Mouse (Mus musculus) CH12.LX (cell line): ENCODE data around the gene Ift172. TPM values are rescaled to one million over a fixed set of nuclear protein-coding genes. Genes with fewer than 3 reads are reported as not detected.

Experiments
- DNase-seq: peaks from one replicate; pipeline ENCODE4 v3.0.0-alpha.2; 2013; ENCODE audit errors: extremely low read depth
- H3K27ac ChIP-seq: 2 replicates; pipeline ENCODE4 v1.5.1; 2012; ENCODE audit warnings: low read depth, mild to moderate bottlenecking, control low read depth, moderate library complexity; ENCODE audit not compliant: insufficient read depth
- H3K27me3 ChIP-seq: replicated peaks from 2 replicates; pipeline ENCODE3; 2012; ENCODE audit warnings: inconsistent platforms
- H3K36me3 ChIP-seq, 2 experiments: replicated peaks in 1 of 2; 2 replicates each; pipeline versions ENCODE3 to v1.6.1; 2012; ENCODE audit warnings: inconsistent platforms in 1 of 2, low read length in 1 of 2, mild to moderate bottlenecking in 1 of 2, mixed read lengths in 1 of 2, moderate library complexity in 1 of 2; ENCODE audit not compliant: control insufficient read depth in 1 of 2, insufficient read depth in 1 of 2
- H3K4me1 ChIP-seq, 2 experiments: 2 replicates each; pipeline ENCODE4 v1.6.1; 2012; ENCODE audit warnings: inconsistent platforms in 1 of 2, moderate library complexity in 1 of 2; ENCODE audit not compliant: insufficient read depth in 2 of 2, control insufficient read depth in 1 of 2
- H3K4me2 ChIP-seq: 2 replicates; pipeline ENCODE4 v1.6.1; 2012; ENCODE audit warnings: low read depth, mild to moderate bottlenecking, control low read depth; ENCODE audit not compliant: poor library complexity, insufficient read depth, severe bottlenecking
- H3K4me3 ChIP-seq, 3 experiments: fragments of 150-350 bp in 1 of 3; sonication (generic) in 1 of 3; replicated peaks in 1 of 3; 2 replicates each; pipeline versions ENCODE3 to v1.5.1; 2011 to 2012; ENCODE audit warnings: low read depth in 2 of 3, low read length in 2 of 3, mild to moderate bottlenecking in 2 of 3, moderate library complexity in 2 of 3, control low read depth in 1 of 3, improper control_type of control experiment in 1 of 3, inconsistent platforms in 1 of 3, mixed read lengths in 1 of 3; ENCODE audit not compliant: poor library complexity in 1 of 3
- H3K79me2 ChIP-seq: replicated peaks from 2 replicates; pipeline ENCODE4 v1.6.1; 2012; ENCODE audit warnings: mild to moderate bottlenecking, moderate library complexity; ENCODE audit not compliant: control insufficient read depth, poor library complexity, insufficient read depth, severe bottlenecking; ENCODE audit errors: extremely low read depth
- H3K9ac ChIP-seq: 2 replicates; pipeline ENCODE4 v1.6.1; 2012; ENCODE audit warnings: low read depth, mild to moderate bottlenecking, control low read depth, moderate library complexity; ENCODE audit not compliant: insufficient read depth
- H3K9me3 ChIP-seq: replicated peaks from 2 replicates; pipeline ENCODE3; 2012; ENCODE audit warnings: low read length, inconsistent platforms, mixed read lengths
- BHLHE40 ChIP-seq: IDR thresholded peaks from 2 replicates; pipeline ENCODE4 v1.6.1; 2011; ENCODE audit warnings: mild to moderate bottlenecking, low read depth, low read length, improper control_type of control experiment
- CHD2 ChIP-seq: IDR thresholded peaks from 2 replicates; pipeline ENCODE4 v1.6.1; 2011; ENCODE audit warnings: low read length, improper control_type of control experiment
- CTCF ChIP-seq, 2 experiments: IDR thresholded peaks in 1 of 2; conservative IDR thresholded peaks in 1 of 2; 2 replicates each; pipeline ENCODE4 v1.5.1; 2011 to 2012; ENCODE audit warnings: low read depth in 2 of 2, low read length in 2 of 2, improper control_type of control experiment in 1 of 2, inconsistent platforms in 1 of 2, mild to moderate bottlenecking in 1 of 2, moderate library complexity in 1 of 2
- E2F4 ChIP-seq: IDR thresholded peaks from 2 replicates; pipeline ENCODE4 v1.6.1; 2011; ENCODE audit warnings: low read depth, low read length, improper control_type of control experiment; ENCODE audit not compliant: insufficient replicate concordance
- ELF1 ChIP-seq: IDR thresholded peaks from 2 replicates; pipeline ENCODE4 v1.6.1; 2014; ENCODE audit warnings: low read depth, mild to moderate bottlenecking, inconsistent platforms, low read length, improper control_type of control experiment
- EP300 ChIP-seq: IDR thresholded peaks from 2 replicates; pipeline ENCODE4 v1.6.1; 2011; ENCODE audit warnings: low read length, improper control_type of control experiment
- ETS1 ChIP-seq: conservative IDR thresholded peaks from 2 replicates; pipeline ENCODE4 v1.6.1; 2012; ENCODE audit warnings: low read depth, mild to moderate bottlenecking, inconsistent platforms, low read length, improper control_type of control experiment, moderate library complexity
- IRF4 ChIP-seq: IDR thresholded peaks from 2 replicates; pipeline ENCODE4 v1.6.1; 2014; ENCODE audit warnings: low read depth, mild to moderate bottlenecking, inconsistent platforms, low read length, improper control_type of control experiment
- JUN ChIP-seq: IDR thresholded peaks from 2 replicates; pipeline ENCODE4 v1.6.1; 2011; ENCODE audit warnings: low read depth, mild to moderate bottlenecking, low read length, improper control_type of control experiment, moderate library complexity; ENCODE audit not compliant: insufficient read depth
- JUND ChIP-seq: conservative IDR thresholded peaks from 2 replicates; pipeline ENCODE4 v1.6.1; 2011; ENCODE audit warnings: low read depth, low read length, improper control_type of control experiment
- MAX ChIP-seq: IDR thresholded peaks from 2 replicates; pipeline ENCODE4 v1.6.1; 2011; ENCODE audit warnings: low read length, improper control_type of control experiment
- MAZ ChIP-seq: IDR thresholded peaks from 2 replicates; pipeline ENCODE4 v1.6.1; 2012; ENCODE audit warnings: low read depth, mild to moderate bottlenecking, inconsistent platforms, low read length, improper control_type of control experiment, moderate library complexity
- MYC ChIP-seq: IDR thresholded peaks from 2 replicates; pipeline ENCODE4 v1.6.1; 2011; ENCODE audit warnings: low read depth, mild to moderate bottlenecking, improper control_type of control experiment, low read length
- NELFE ChIP-seq: IDR thresholded peaks from 2 replicates; pipeline ENCODE4 v1.6.1; 2011; ENCODE audit warnings: low read depth, low read length, improper control_type of control experiment
- POLR2AphosphoS2 ChIP-seq: IDR thresholded peaks from 2 replicates; pipeline ENCODE4 v1.6.1; 2011; ENCODE audit warnings: low read depth, low read length, improper control_type of control experiment
- RAD21 ChIP-seq: IDR thresholded peaks from 2 replicates; pipeline ENCODE4 v1.6.1; 2011; ENCODE audit warnings: low read depth, mild to moderate bottlenecking, low read length, improper control_type of control experiment, moderate library complexity
- SIN3A ChIP-seq: IDR thresholded peaks from 2 replicates; pipeline ENCODE4 v1.6.1; 2012; ENCODE audit warnings: low read length, improper control_type of control experiment, inconsistent platforms
- TCF12 ChIP-seq: IDR thresholded peaks from 2 replicates; pipeline ENCODE4 v1.6.1; 2014; ENCODE audit warnings: low read depth, mild to moderate bottlenecking, inconsistent platforms, low read length, improper control_type of control experiment
- USF1 ChIP-seq: IDR thresholded peaks from 2 replicates; pipeline ENCODE4 v1.6.1; 2014; ENCODE audit warnings: low read depth, mild to moderate bottlenecking, inconsistent platforms, low read length, improper control_type of control experiment
- USF2 ChIP-seq: conservative IDR thresholded peaks from 2 replicates; pipeline ENCODE4 v1.6.1; 2011; ENCODE audit warnings: low read depth, low read length, improper control_type of control experiment
- ZC3H11A ChIP-seq: IDR thresholded peaks from 2 replicates; pipeline ENCODE4 v1.6.1; 2012; ENCODE audit warnings: low read depth, mild to moderate bottlenecking, inconsistent platforms, low read length, improper control_type of control experiment
- ZKSCAN1 ChIP-seq: IDR thresholded peaks from 2 replicates; pipeline ENCODE4 v1.6.1; 2012; ENCODE audit warnings: low read depth, inconsistent platforms, low read length, improper control_type of control experiment, borderline replicate concordance
- ZMIZ1 ChIP-seq: IDR thresholded peaks from 2 replicates; pipeline ENCODE4 v1.6.1; 2012; ENCODE audit warnings: low read depth, mild to moderate bottlenecking, inconsistent platforms, low read length, improper control_type of control experiment
- ZNF384 ChIP-seq: IDR thresholded peaks from 2 replicates; pipeline ENCODE4 v1.6.1; 2012; ENCODE audit warnings: low read depth, low read length, improper control_type of control experiment, inconsistent platforms
- dilution Hi-C: fragments of 300-500 bp; cut with MboI; formaldehyde crosslinking; loops from 2 replicates; pipeline ENCODE4 v1.14.3; 2020; ENCODE audit warnings: low sequenced_read_pairs; ENCODE audit not compliant: extremely low pct_unique_long_range_greater_than_20kb, extremely low pct_ligation_motif_present
- in situ Hi-C: fragments of 300-500 bp; cut with MboI; formaldehyde crosslinking; loops from 3 replicates; pipeline ENCODE4 v1.14.3; 2019; ENCODE audit warnings: low sequenced_read_pairs, low pct_ligation_motif_present, low pct_unique_long_range_greater_than_20kb, mixed read lengths
- polyA plus RNA-seq: library from polyadenylated mRNA; unstranded; fragments of >175 nt; gene quantifications from 2 replicates; pipeline ENCODE4 v1.2.1, GENCODE M21; 2012; ENCODE audit warnings: low read depth; ENCODE audit not compliant: insufficient read length
- total RNA-seq, 2 experiments: library from RNA; depleted of rRNA; stranded (reverse); fragments of 300-350 nt in 1 of 2; fragments of >200 nt in 1 of 2; gene quantifications; 2 replicates each; pipeline ENCODE4 v1.2.3; 2012 to 2014

Gene Ift172
- total and polyA plus RNA-seq, 3 experiments = 6.1 to 21.5 (median 8.5) TPM

DNA sequence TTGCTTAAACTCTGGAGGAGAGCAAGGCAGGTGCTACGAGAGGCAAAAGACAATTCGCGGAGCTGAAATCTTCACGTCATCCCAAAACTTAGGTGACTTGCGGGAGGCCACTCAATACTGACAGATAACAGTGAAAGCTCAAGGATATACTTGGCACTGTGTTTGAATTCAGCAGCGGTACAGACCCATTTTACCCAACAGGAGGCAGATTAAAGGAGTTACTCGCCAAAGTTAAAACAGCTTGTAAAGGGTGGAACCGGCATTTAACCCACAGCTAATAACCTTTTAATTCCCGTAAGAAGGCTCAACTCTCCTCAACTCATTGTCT lies 409 bp upstream of the Ift172 start:
- peak overlapping the region; percentile 23; the same call in 1 of the 2 replicates for H3K4me2 ChIP-seq
- H3K27me3 ChIP-seq = peaks cover 43% of the 10 kb centered on the region
- H3K4me1 ChIP-seq = peaks cover 9 to 33% of the 10 kb centered on the region in 2 experiments; a peak in 3 of 4 replicates
- dilution Hi-C loops (no loop called here), in situ Hi-C loops (no loop called here)
- H3K79me2 ChIP-seq = no peaks in the 10 kb centered on the region
- TF ChIP-seq POLR2AphosphoS2 = no peak
- TF ChIP-seq NELFE = peak; percentile 86
- TF ChIP-seq ZMIZ1 = 0 out of 2 replicates have a peak, but pooled peaks have one; percentile 43
- no peak for TF ChIP-seq IRF4
- TF ChIP-seq JUN = no peak
- TF ChIP-seq CTCF (conservative IDR thresholded peaks at IDR 0.05 in 1 of 2, IDR thresholded peaks at IDR 0.05 in 1 of 2; ENCODE audit: low read depth in 2 of 2, low read length in 2 of 2) = no peak
- H3K9me3 ChIP-seq = no peaks in the 10 kb centered on the region
- H3K36me3 ChIP-seq = peaks cover 3 to 5% of the 10 kb centered on the region in 2 experiments
- H3K4me3 ChIP-seq = peak overlapping the region; percentile 55 to 93 (median 62)
- no peak overlapping the region for H3K27ac ChIP-seq
- H3K9ac ChIP-seq = peak overlapping the region; percentile 34
- DNase-seq = no peak

GRCm38 (mm10) chr5:31289626-31290230 lies 1.2 kb downstream of the Ift172 start:
- Histone ChIP-seq H3K79me2 (no peaks in the 10 kb centered on the region), H3K9me3 (no peaks in the 10 kb centered on the region), H3K27me3 (peaks cover 28% of the 10 kb centered on the region), H3K4me2 (peak overlapping the region; percentile 82), H3K4me3 (peak overlapping the region; percentile 43 to 64 (median 62)), H3K9ac (peak overlapping the region; percentile 89), H3K4me1 (peaks cover 9 to 33% of the 10 kb centered on the region in 2 experiments; a peak in 3 of 4 replicates), H3K36me3 (peaks cover 14 to 20% of the 10 kb centered on the region in 2 experiments), H3K27ac (peak overlapping the region; percentile 98)
- dilution Hi-C loops (no loop called here), in situ Hi-C loops (no loop called here)
- peak; percentile 9 for DNase-seq
- peak; percentile 43 for TF ChIP-seq ETS1
- TF ChIP-seq BHLHE40 = no peak
- no peak for TF ChIP-seq MYC
- TF ChIP-seq TCF12 = 0 out of 2 replicates have a peak, but pooled peaks have one; percentile 19
- TF ChIP-seq E2F4 = no peak
- TF ChIP-seq USF2 = no peak
- TF ChIP-seq SIN3A = no peak
- TF ChIP-seq JUND = peak; percentile 78
- no peak for TF ChIP-seq ZMIZ1
- TF ChIP-seq ELF1 = no peak
- TF ChIP-seq CTCF (conservative IDR thresholded peaks at IDR 0.05 in 1 of 2, IDR thresholded peaks at IDR 0.05 in 1 of 2; ENCODE audit: low read depth in 2 of 2, low read length in 2 of 2) = no peak
- 0 out of 2 replicates have a peak, but pooled peaks have one; percentile 21 for TF ChIP-seq MAZ
- TF ChIP-seq RAD21 = no peak
- no peak for TF ChIP-seq ZC3H11A
- no peak for TF ChIP-seq MAX
- no peak; the same call in 1 of the 2 replicates for TF ChIP-seq CHD2
- TF ChIP-seq ZKSCAN1 = no peak
- no peak for TF ChIP-seq ZNF384
- no peak for TF ChIP-seq EP300
- TF ChIP-seq USF1 = no peak
- TF ChIP-seq, all 38 proteins: peak for 4
